Mouse (Mus musculus) CH12.LX (cell line): ENCODE results near the gene Dlk2. TPM values are rescaled to one million over a fixed set of nuclear protein-coding genes. Genes with fewer than 3 reads are reported as not detected.

Source experiments
- DNase-seq: peaks from one replicate; pipeline ENCODE4 v3.0.0-alpha.2; 2013; ENCODE audit errors: extremely low read depth
- H3K27ac ChIP-seq: 2 replicates; pipeline ENCODE4 v1.5.1; 2012; ENCODE audit warnings: low read depth, mild to moderate bottlenecking, control low read depth, moderate library complexity; ENCODE audit not compliant: insufficient read depth
- H3K27me3 ChIP-seq: replicated peaks from 2 replicates; pipeline ENCODE3; 2012; ENCODE audit warnings: inconsistent platforms
- H3K36me3 ChIP-seq, 2 experiments: replicated peaks in 1 of 2; 2 replicates each; pipeline versions ENCODE3 to v1.6.1; 2012; ENCODE audit warnings: inconsistent platforms in 1 of 2, low read length in 1 of 2, mild to moderate bottlenecking in 1 of 2, mixed read lengths in 1 of 2, moderate library complexity in 1 of 2; ENCODE audit not compliant: control insufficient read depth in 1 of 2, insufficient read depth in 1 of 2
- H3K4me1 ChIP-seq, 2 experiments: 2 replicates each; pipeline ENCODE4 v1.6.1; 2012; ENCODE audit warnings: inconsistent platforms in 1 of 2, moderate library complexity in 1 of 2; ENCODE audit not compliant: insufficient read depth in 2 of 2, control insufficient read depth in 1 of 2
- H3K4me2 ChIP-seq: 2 replicates; pipeline ENCODE4 v1.6.1; 2012; ENCODE audit warnings: low read depth, mild to moderate bottlenecking, control low read depth; ENCODE audit not compliant: poor library complexity, insufficient read depth, severe bottlenecking
- H3K4me3 ChIP-seq, 3 experiments: fragments of 150-350 bp in 1 of 3; sonication (generic) in 1 of 3; replicated peaks in 1 of 3; 2 replicates each; pipeline versions ENCODE3 to v1.5.1; 2011 to 2012; ENCODE audit warnings: low read depth in 2 of 3, low read length in 2 of 3, mild to moderate bottlenecking in 2 of 3, moderate library complexity in 2 of 3, control low read depth in 1 of 3, improper control_type of control experiment in 1 of 3, inconsistent platforms in 1 of 3, mixed read lengths in 1 of 3; ENCODE audit not compliant: poor library complexity in 1 of 3
- H3K79me2 ChIP-seq: replicated peaks from 2 replicates; pipeline ENCODE4 v1.6.1; 2012; ENCODE audit warnings: mild to moderate bottlenecking, moderate library complexity; ENCODE audit not compliant: control insufficient read depth, poor library complexity, insufficient read depth, severe bottlenecking; ENCODE audit errors: extremely low read depth
- H3K9ac ChIP-seq: 2 replicates; pipeline ENCODE4 v1.6.1; 2012; ENCODE audit warnings: low read depth, mild to moderate bottlenecking, control low read depth, moderate library complexity; ENCODE audit not compliant: insufficient read depth
- H3K9me3 ChIP-seq: replicated peaks from 2 replicates; pipeline ENCODE3; 2012; ENCODE audit warnings: low read length, inconsistent platforms, mixed read lengths
- BHLHE40 ChIP-seq: IDR thresholded peaks from 2 replicates; pipeline ENCODE4 v1.6.1; 2011; ENCODE audit warnings: mild to moderate bottlenecking, low read depth, low read length, improper control_type of control experiment
- E2F4 ChIP-seq: IDR thresholded peaks from 2 replicates; pipeline ENCODE4 v1.6.1; 2011; ENCODE audit warnings: low read depth, low read length, improper control_type of control experiment; ENCODE audit not compliant: insufficient replicate concordance
- ELF1 ChIP-seq: IDR thresholded peaks from 2 replicates; pipeline ENCODE4 v1.6.1; 2014; ENCODE audit warnings: low read depth, mild to moderate bottlenecking, inconsistent platforms, low read length, improper control_type of control experiment
- EP300 ChIP-seq: IDR thresholded peaks from 2 replicates; pipeline ENCODE4 v1.6.1; 2011; ENCODE audit warnings: low read length, improper control_type of control experiment
- JUN ChIP-seq: IDR thresholded peaks from 2 replicates; pipeline ENCODE4 v1.6.1; 2011; ENCODE audit warnings: low read depth, mild to moderate bottlenecking, low read length, improper control_type of control experiment, moderate library complexity; ENCODE audit not compliant: insufficient read depth
- NELFE ChIP-seq: IDR thresholded peaks from 2 replicates; pipeline ENCODE4 v1.6.1; 2011; ENCODE audit warnings: low read depth, low read length, improper control_type of control experiment
- PAX5 ChIP-seq: IDR thresholded peaks from 2 replicates; pipeline ENCODE4 v1.6.1; 2012; ENCODE audit warnings: low read length, inconsistent platforms, mixed read lengths
- POLR2A ChIP-seq: IDR thresholded peaks from 2 replicates; pipeline ENCODE4 v1.6.1; 2011; ENCODE audit warnings: low read depth, mild to moderate bottlenecking, improper control_type of control experiment, low read length
- RAD21 ChIP-seq: IDR thresholded peaks from 2 replicates; pipeline ENCODE4 v1.6.1; 2011; ENCODE audit warnings: low read depth, mild to moderate bottlenecking, low read length, improper control_type of control experiment, moderate library complexity
- UBTF ChIP-seq: IDR thresholded peaks from 2 replicates; pipeline ENCODE4 v1.6.1; 2012; ENCODE audit warnings: low read depth, mild to moderate bottlenecking, inconsistent platforms, low read length, improper control_type of control experiment, moderate library complexity
- USF1 ChIP-seq: IDR thresholded peaks from 2 replicates; pipeline ENCODE4 v1.6.1; 2014; ENCODE audit warnings: low read depth, mild to moderate bottlenecking, inconsistent platforms, low read length, improper control_type of control experiment
- ZC3H11A ChIP-seq: IDR thresholded peaks from 2 replicates; pipeline ENCODE4 v1.6.1; 2012; ENCODE audit warnings: low read depth, mild to moderate bottlenecking, inconsistent platforms, low read length, improper control_type of control experiment
- dilution Hi-C: fragments of 300-500 bp; cut with MboI; formaldehyde crosslinking; loops from 2 replicates; pipeline ENCODE4 v1.14.3; 2020; ENCODE audit warnings: low sequenced_read_pairs; ENCODE audit not compliant: extremely low pct_unique_long_range_greater_than_20kb, extremely low pct_ligation_motif_present
- in situ Hi-C: fragments of 300-500 bp; cut with MboI; formaldehyde crosslinking; loops from 3 replicates; pipeline ENCODE4 v1.14.3; 2019; ENCODE audit warnings: low sequenced_read_pairs, low pct_ligation_motif_present, low pct_unique_long_range_greater_than_20kb, mixed read lengths
- polyA plus RNA-seq: library from polyadenylated mRNA; unstranded; fragments of >175 nt; gene quantifications from 2 replicates; pipeline ENCODE4 v1.2.1, GENCODE M21; 2012; ENCODE audit warnings: low read depth; ENCODE audit not compliant: insufficient read length
- total RNA-seq, 2 experiments: library from RNA; depleted of rRNA; stranded (reverse); fragments of 300-350 nt in 1 of 2; fragments of >200 nt in 1 of 2; gene quantifications; 2 replicates each; pipeline ENCODE4 v1.2.3; 2012 to 2014

Gene Dlk2
- total and polyA plus RNA-seq, 3 experiments: 0.08 TPM; not detected in 2

DNA sequence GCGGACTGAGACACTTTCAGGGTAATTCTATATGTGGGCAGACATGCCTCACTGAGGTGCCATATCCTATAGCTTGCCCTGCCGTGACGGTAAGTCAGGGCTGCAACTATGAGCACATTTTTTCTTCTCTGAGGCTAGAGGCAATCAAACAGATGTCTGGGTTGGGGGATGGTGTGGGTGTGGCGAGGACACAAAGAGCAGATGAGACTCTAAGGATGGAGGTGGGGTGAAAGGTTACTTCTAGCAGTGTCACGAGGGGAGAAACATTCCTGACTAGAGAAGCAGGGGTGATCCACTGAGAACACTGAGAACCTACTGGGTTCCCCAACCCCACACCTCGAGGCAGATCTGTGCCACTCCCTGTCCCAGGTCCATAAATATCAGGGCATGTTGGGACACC is 30.2 kb upstream of the Dlk2 start:
- Histone ChIP-seq H3K9me3 (no peaks in the 10 kb centered on the region), H3K36me3 (peaks cover 68 to 99% of the 10 kb centered on the region in 2 experiments), H3K4me2 (no peak overlapping the region), H3K4me1 (peaks cover 0 to 2% of the 10 kb centered on the region in 2 experiments; a peak in 1 of 4 replicates), H3K27me3 (no peaks in the 10 kb centered on the region), H3K27ac (no peak overlapping the region), H3K4me3 (no peak overlapping the region), H3K79me2 (no peaks in the 10 kb centered on the region), H3K9ac (no peak overlapping the region)
- dilution Hi-C loops (no loop called here), in situ Hi-C loops (loop anchor here (5.0 kb wide), 1 partner anchor 120 kb away; no protein-coding TSS in a partner anchor)
- no peak for DNase-seq
- TF ChIP-seq RAD21: no peak
- no peak for TF ChIP-seq UBTF
- TF ChIP-seq E2F4: no peak
- no peak for TF ChIP-seq ELF1
- TF ChIP-seq ZC3H11A: no peak
- no peak for TF ChIP-seq USF1
- no peak for TF ChIP-seq PAX5
- TF ChIP-seq POLR2A: no peak
- TF ChIP-seq JUN: no peak
- TF ChIP-seq EP300: no peak
- no peak for TF ChIP-seq NELFE

DNA sequence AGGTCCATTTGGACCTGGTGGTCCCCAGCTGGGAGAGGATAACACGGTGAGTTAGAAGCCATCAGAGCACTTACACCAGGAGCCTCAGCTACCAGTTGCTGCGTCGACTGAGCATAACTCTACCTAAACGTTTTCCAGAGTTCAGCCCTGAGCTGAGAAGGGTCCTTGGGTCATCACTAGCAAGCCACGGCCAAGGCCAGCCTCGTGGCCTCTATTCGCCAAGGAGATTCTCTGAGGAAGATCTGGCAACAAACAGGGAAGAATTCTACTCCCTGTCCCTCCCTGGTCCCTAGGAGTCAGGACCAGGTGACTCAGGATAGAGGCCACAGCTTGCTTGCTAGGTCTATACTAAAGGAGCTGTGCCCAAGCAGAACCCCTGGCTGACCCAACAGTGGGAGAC is 29.7 kb upstream of the Dlk2 start:
- TF ChIP-seq ZC3H11A (no peak), BHLHE40 (no peak), JUN (no peak)
- H3K9ac ChIP-seq: no peak overlapping the region
- no peak for DNase-seq
- dilution Hi-C loops (no loop called here), in situ Hi-C loops (loop anchor here (5.0 kb wide), 1 partner anchor 120 kb away; no protein-coding TSS in a partner anchor)
- H3K79me2 ChIP-seq: no peaks in the 10 kb centered on the region
- H3K4me1 ChIP-seq: peaks cover 0 to 2% of the 10 kb centered on the region in 2 experiments; a peak in 1 of 4 replicates
- H3K4me2 ChIP-seq: no peak overlapping the region
- H3K36me3 ChIP-seq: peaks cover 63 to 98% of the 10 kb centered on the region in 2 experiments
- H3K27me3 ChIP-seq: no peaks in the 10 kb centered on the region
- H3K4me3 ChIP-seq: no peak overlapping the region
- no peak overlapping the region for H3K27ac ChIP-seq
- H3K9me3 ChIP-seq: no peaks in the 10 kb centered on the region

- Histone ChIP-seq H3K9me3 (no peaks in the 10 kb centered on the region), H3K79me2 (no peaks in the 10 kb centered on the region), H3K27me3 (no peaks in the 10 kb centered on the region), H3K27ac (no peak overlapping the region), H3K9ac (no peak overlapping the region), H3K4me2 (no peak overlapping the region), H3K4me1 (peaks cover 0 to 2% of the 10 kb centered on the region in 2 experiments; a peak in 1 of 4 replicates), H3K36me3 (peaks cover 57 to 98% of the 10 kb centered on the region in 2 experiments), H3K4me3 (no peak overlapping the region)
- no peak for DNase-seq
- in situ Hi-C loops (loop anchor here (5.0 kb wide), 1 partner anchor 119 kb away; no protein-coding TSS in a partner anchor), dilution Hi-C loops (no loop called here)
- no peak for TF ChIP-seq ZC3H11A
These were observed 29.0 kb upstream of the Dlk2 start for GRCm38 (mm10) chr17:46268026-46268720.
